ENCODE assay signal across 7 mouse cellular contexts in the genomic region with DNA sequence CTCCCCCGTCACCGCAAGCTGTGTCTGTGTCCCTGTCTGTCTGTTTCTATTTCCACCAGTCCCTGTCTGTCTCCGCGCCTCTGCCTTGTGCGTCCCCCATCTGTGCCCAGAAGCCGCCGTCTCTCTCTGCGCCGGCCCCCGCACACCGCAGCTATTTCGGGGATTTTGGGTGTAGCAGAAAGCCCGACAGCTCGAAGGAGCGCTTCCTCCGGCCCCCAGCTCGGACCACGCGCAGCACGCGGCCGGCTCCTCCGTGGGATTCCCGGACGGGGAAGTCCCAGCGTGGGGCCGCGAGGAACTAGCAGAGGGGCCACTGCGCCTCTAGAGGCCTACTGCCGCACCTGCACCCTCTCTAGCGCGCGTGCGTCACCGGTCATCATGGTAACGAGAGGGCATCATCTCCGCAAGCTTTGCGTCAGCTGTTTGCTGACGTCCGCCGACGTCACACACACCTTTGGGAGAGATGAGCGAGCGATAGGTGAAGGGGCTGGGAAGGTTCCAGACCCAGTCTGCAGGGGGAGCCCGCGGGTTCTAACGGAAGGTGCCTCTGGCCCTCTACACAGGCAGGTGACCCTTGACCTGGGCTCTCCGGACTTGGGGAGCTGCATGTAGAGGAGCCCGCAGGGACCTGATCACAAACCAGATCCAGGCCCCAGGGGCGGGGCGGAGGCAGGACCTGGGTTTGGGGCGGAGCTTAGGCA. TPM values are rescaled to one million over a fixed set of nuclear protein-coding genes. Genes with fewer than 3 reads are reported as not detected.
DNase-seq lines count a peak whose midpoint lies in the region; ATAC-seq and TF ChIP-seq lines count a peak whose summit lies in the region.

No protein-coding gene starts in this region.

- no peak for TF ChIP-seq POLR2A in heart, adult 2 months (IDR thresholded peaks at IDR 0.05; ENCODE audit: insufficient read depth, low read depth, low read length)

- TF ChIP-seq EP300 in heart, adult 2 months (IDR thresholded peaks at IDR 0.05; ENCODE audit: insufficient read depth, low read depth, low read length), result 0 out of 2 replicates have a peak, but pooled peaks have one; percentile 34

- peak overlapping the region; percentile 69 for H3K9ac ChIP-seq in embryonic facial prominence, embryonic 12.5 days
- H3K9ac ChIP-seq in heart, adult 2 months (ENCODE audit: low read depth, low read length), result peak overlapping the region; percentile 71
- peak overlapping the region; percentile 77 for H3K9ac ChIP-seq in limb, embryonic 13.5 days
- H3K9ac ChIP-seq in midbrain, embryonic 15.5 days, result peak overlapping the region; percentile 65

- H3K36me3 ChIP-seq in embryonic facial prominence, embryonic 12.5 days, result no peaks in the 10 kb centered on the region
- H3K36me3 ChIP-seq in heart, adult 2 months (ENCODE audit: control insufficient read depth, insufficient read depth, low read length), result no peaks in the 10 kb centered on the region
- no peaks in the 10 kb centered on the region for H3K36me3 ChIP-seq in limb, embryonic 13.5 days
- no peaks in the 10 kb centered on the region for H3K36me3 ChIP-seq in midbrain, embryonic 15.5 days (replicated peaks)

- 0 out of 2 replicates have a peak, but pooled peaks have one; percentile 49 for ATAC-seq in embryonic facial prominence, embryonic 12.5 days (ENCODE audit: insufficient number of reproducible peaks, insufficient read depth, low FRiP score, low TSS enrichment)
- ATAC-seq in limb, embryonic 13.5 days (ENCODE audit: low FRiP score, low read depth), result peak; percentile 72
- ATAC-seq in midbrain, embryonic 15.5 days (replicated peaks), result peak; percentile 62

- peak; percentile 88 for DNase-seq in adrenal gland, postnatal 25 days
- DNase-seq in heart, adult 2 months, result peak; percentile 88 to 90
- DNase-seq in kidney, adult 8-10 months, result peak; percentile 79 to 91
- DNase-seq in spleen, adult 18-20 months, result peak; percentile 76 to 89

- 2% methylated on average over 52 of the region's 52 CpGs for WGBS in embryonic facial prominence, embryonic 12.5 days
- 2% methylated on average over 52 of the region's 52 CpGs for WGBS in heart, adult 2 months
- WGBS in limb, embryonic 13.5 days, result 1% methylated on average over 51 of the region's 52 CpGs
- WGBS in midbrain, embryonic 15.5 days, result under 1% methylated on average over 52 of the region's 52 CpGs

- H3K9me3 ChIP-seq in embryonic facial prominence, embryonic 12.5 days, result no peaks in the 10 kb centered on the region
- H3K9me3 ChIP-seq in limb, embryonic 13.5 days, result peaks cover 8% of the 10 kb centered on the region
- no peaks in the 10 kb centered on the region for H3K9me3 ChIP-seq in midbrain, embryonic 15.5 days

- H3K4me2 ChIP-seq in embryonic facial prominence, embryonic 12.5 days (replicated peaks), result peak overlapping the region; percentile 73
- H3K4me2 ChIP-seq in limb, embryonic 13.5 days (replicated peaks), result peak overlapping the region; percentile 76
- peak overlapping the region; percentile 87 for H3K4me2 ChIP-seq in midbrain, embryonic 15.5 days

- H3K4me1 ChIP-seq in embryonic facial prominence, embryonic 12.5 days, result peaks cover 21% of the 10 kb centered on the region
- H3K4me1 ChIP-seq in heart, adult 2 months (ENCODE audit: control insufficient read depth, insufficient read depth, low read length), result peaks cover 4% of the 10 kb centered on the region
- peaks cover 31% of the 10 kb centered on the region for H3K4me1 ChIP-seq in limb, embryonic 13.5 days
- H3K4me1 ChIP-seq in midbrain, embryonic 15.5 days, result peaks cover 31% of the 10 kb centered on the region

- H3K4me3 ChIP-seq in embryonic facial prominence, embryonic 12.5 days, result peak overlapping the region; percentile 52
- H3K4me3 ChIP-seq in heart, adult 2 months, result peak overlapping the region; percentile 48
- peak overlapping the region; percentile 57 for H3K4me3 ChIP-seq in limb, embryonic 13.5 days
- peak overlapping the region; percentile 54 for H3K4me3 ChIP-seq in midbrain, embryonic 15.5 days

- no peaks in the 10 kb centered on the region for H3K79me2 ChIP-seq in heart, adult 2 months (replicated peaks; ENCODE audit: control insufficient read depth, insufficient read depth, low read length)

- intact Hi-C loops in heart, adult 2 months (cut with DNase I), result no loop called here

- TF ChIP-seq CTCF in heart, adult 2 months (IDR thresholded peaks at IDR 0.05), result no peak; the same call in 1 of the 2 replicates

- H3K27me3 ChIP-seq in embryonic facial prominence, embryonic 12.5 days, result peaks cover 47% of the 10 kb centered on the region
- no peaks in the 10 kb centered on the region for H3K27me3 ChIP-seq in heart, adult 2 months (ENCODE audit: control insufficient read depth, insufficient read depth, low read length)
- H3K27me3 ChIP-seq in limb, embryonic 13.5 days, result peaks cover 60% of the 10 kb centered on the region
- peaks cover 44% of the 10 kb centered on the region for H3K27me3 ChIP-seq in midbrain, embryonic 15.5 days (replicated peaks)

- H3K27ac ChIP-seq in embryonic facial prominence, embryonic 12.5 days, result no peak overlapping the region
- peak overlapping the region; percentile 40; the same call in 1 of the 2 replicates for H3K27ac ChIP-seq in heart, adult 2 months
- H3K27ac ChIP-seq in limb, embryonic 13.5 days, result no peak overlapping the region
- no peak overlapping the region for H3K27ac ChIP-seq in midbrain, embryonic 15.5 days

RNA-seq across cellular contexts. Expression of gene Pde4a, which starts 4.2 kb away (rescaled TPM):
- 12.9 and 13.1 TPM in 2 replicates for total RNA-seq in adrenal gland, postnatal 25 days (2021)
- 5.6 and 7.2 TPM in 2 replicates for polyA plus RNA-seq in embryonic facial prominence, embryonic 12.5 days (2016; fragmentation: Nextera tagmentation; extraction: Ambion mirVana)
- 10 to 100 TPM; 58.9 to 60.0 TPM for total RNA-seq in heart, adult 2 months (2021)
- polyA plus RNA-seq in heart, adult 2 months (2012; rRNA removed), result 57.2 and 68.9 TPM in 2 replicates
- 5.4 and 6.1 TPM in 2 replicates for polyA plus RNA-seq in limb, embryonic 13.5 days (2015; fragmentation: Nextera tagmentation; extraction: Ambion mirVana)
- 42.7 and 44.5 TPM in 2 replicates for polyA plus RNA-seq in midbrain, embryonic 15.5 days (2015; fragmentation: Nextera tagmentation; extraction: Ambion mirVana)

RNA-seq across cellular contexts. Expression of gene Cdc37, which starts 11.6 kb away (rescaled TPM):
- total RNA-seq in adrenal gland, postnatal 25 days (2021), result 190 and 202 TPM in 2 replicates
- polyA plus RNA-seq in embryonic facial prominence, embryonic 12.5 days (2016; fragmentation: Nextera tagmentation; extraction: Ambion mirVana), result 335 and 342 TPM in 2 replicates
- 100 to 1,000 TPM; 150 to 162 TPM for total RNA-seq in heart, adult 2 months (2021)
- polyA plus RNA-seq in heart, adult 2 months (2012; rRNA removed), result 62.3 and 96.1 TPM in 2 replicates
- polyA plus RNA-seq in limb, embryonic 13.5 days (2015; fragmentation: Nextera tagmentation; extraction: Ambion mirVana), result 320 and 346 TPM in 2 replicates
- 215 and 226 TPM in 2 replicates for polyA plus RNA-seq in midbrain, embryonic 15.5 days (2015; fragmentation: Nextera tagmentation; extraction: Ambion mirVana)

RNA-seq across cellular contexts. Expression of gene Tyk2, which starts 30.3 kb away (rescaled TPM):
- total RNA-seq in adrenal gland, postnatal 25 days (2021), result 17.7 and 22.4 TPM in 2 replicates
- 13.9 and 17.4 TPM in 2 replicates for polyA plus RNA-seq in embryonic facial prominence, embryonic 12.5 days (2016; fragmentation: Nextera tagmentation; extraction: Ambion mirVana)
- total RNA-seq in heart, adult 2 months (2021), result 1 to 10 TPM; 7.3 to 8.1 TPM
- polyA plus RNA-seq in heart, adult 2 months (2012; rRNA removed), result 13.5 and 13.7 TPM in 2 replicates
- 13.7 and 16.5 TPM in 2 replicates for polyA plus RNA-seq in limb, embryonic 13.5 days (2015; fragmentation: Nextera tagmentation; extraction: Ambion mirVana)
- 12.5 TPM in 2 replicates for polyA plus RNA-seq in midbrain, embryonic 15.5 days (2015; fragmentation: Nextera tagmentation; extraction: Ambion mirVana)
